Mouse (Mus musculus): ENCODE measurements around the gene Tmem107. TPM values are rescaled to one million over a fixed set of nuclear protein-coding genes. Genes with fewer than 3 reads are reported as not detected.

The Tmem107 gene
- polyA plus RNA-seq, 2 experiments, result 47.8 to 54.4 TPM

- peak; percentile 89 for ATAC-seq (ENCODE audit: low FRiP score, low read depth)
Observed at GRCm38 (mm10) chr11:69059357-69059974, 11.1 kb upstream of the Tmem107 start, which contains the start of gene Borcs6. Gene Borcs6, plus strand, starts transcription at chr11:69059717.

GRCm38 (mm10) chr11:69059975-69060411 is 10.6 kb upstream of the Tmem107 start:
- Histone ChIP-seq H3K27me3 (ENCODE audit: control insufficient read depth, insufficient read depth, low read length) (no peaks in the 10 kb centered on the region), H3K36me3 (ENCODE audit: control insufficient read depth, insufficient read depth, low read length) (no peaks in the 10 kb centered on the region), H3K27ac (replicated peaks; ENCODE audit: low read depth, low read length) (peak overlapping the region; percentile 34), H3K4me1 (ENCODE audit: control insufficient read depth, insufficient read depth, low read length) (peaks cover 18% of the 10 kb centered on the region), H3K4me2 (replicated peaks; ENCODE audit: low read depth, low read length, severe bottlenecking) (peak overlapping the region; percentile 87), H3K9ac (ENCODE audit: low read depth, low read length, severe bottlenecking) (peak overlapping the region; percentile 64), H3K4me3 (replicated peaks; ENCODE audit: low read length) (peak overlapping the region; percentile 54), H3K9me3 (ENCODE audit: control insufficient read depth, low read length) (no peaks in the 10 kb centered on the region)
- ATAC-seq (ENCODE audit: low FRiP score, low read depth) (no peak), DNase-seq (ENCODE audit: low spot score) (no peak)
- 0% methylated on average over 15 of the region's 49 CpGs for WGBS
- no peak for TF ChIP-seq POLR2A (IDR thresholded peaks at IDR 0.05; ENCODE audit: borderline replicate concordance, extremely low read depth, insufficient read depth, insufficient read length)

More at GRCm38 (mm10) chr11:69059357-69059974, 11.1 kb upstream of the Tmem107 start, which contains the start of gene Borcs6:
- Histone ChIP-seq H3K4me2 (replicated peaks; ENCODE audit: low read depth, low read length, severe bottlenecking) (peak within 1 kb of the TSS; percentile 87), H3K9me3 (ENCODE audit: control insufficient read depth, low read length) (no peaks in the 10 kb centered on the region), H3K4me3 (replicated peaks; ENCODE audit: low read length) (peak within 1 kb of the TSS; percentile 54), H3K27me3 (ENCODE audit: control insufficient read depth, insufficient read depth, low read length) (no peaks in the 10 kb centered on the region), H3K4me1 (ENCODE audit: control insufficient read depth, insufficient read depth, low read length) (peaks cover 18% of the 10 kb centered on the region), H3K27ac (replicated peaks; ENCODE audit: low read depth, low read length) (peak within 1 kb of the TSS; percentile 40), H3K9ac (ENCODE audit: low read depth, low read length, severe bottlenecking) (peak within 1 kb of the TSS; percentile 67), H3K36me3 (ENCODE audit: control insufficient read depth, insufficient read depth, low read length) (no peaks in the 10 kb centered on the region)
- peak; percentile 97 for DNase-seq (ENCODE audit: low spot score)
- WGBS, result under 1% methylated on average over 58 of the region's 64 CpGs
- peak; percentile 60; the same call in 1 of the 2 replicates for TF ChIP-seq POLR2A (IDR thresholded peaks at IDR 0.05; ENCODE audit: borderline replicate concordance, extremely low read depth, insufficient read depth, insufficient read length)

GRCm38 (mm10) chr11:69060448-69061254 is 10.0 kb upstream of the Tmem107 start:
- 3% methylated on average over 33 of the region's 40 CpGs for WGBS
- Histone ChIP-seq H3K36me3 (ENCODE audit: control insufficient read depth, insufficient read depth, low read length) (no peaks in the 10 kb centered on the region), H3K4me1 (ENCODE audit: control insufficient read depth, insufficient read depth, low read length) (peaks cover 18% of the 10 kb centered on the region), H3K9ac (ENCODE audit: low read depth, low read length, severe bottlenecking) (peak overlapping the region; percentile 64), H3K27me3 (ENCODE audit: control insufficient read depth, insufficient read depth, low read length) (no peaks in the 10 kb centered on the region), H3K27ac (replicated peaks; ENCODE audit: low read depth, low read length) (peak overlapping the region; percentile 34), H3K9me3 (ENCODE audit: control insufficient read depth, low read length) (no peaks in the 10 kb centered on the region), H3K4me2 (replicated peaks; ENCODE audit: low read depth, low read length, severe bottlenecking) (peak overlapping the region; percentile 87), H3K4me3 (replicated peaks; ENCODE audit: low read length) (peak overlapping the region; percentile 54)
- DNase-seq (ENCODE audit: low spot score) (no peak), ATAC-seq (ENCODE audit: low FRiP score, low read depth) (no peak)
- no peak for TF ChIP-seq POLR2A (IDR thresholded peaks at IDR 0.05; ENCODE audit: borderline replicate concordance, extremely low read depth, insufficient read depth, insufficient read length)

- Histone ChIP-seq H3K9ac (ENCODE audit: low read depth, low read length, severe bottlenecking) (peak overlapping the region; percentile 64; the same call in 1 of the 2 replicates), H3K4me2 (replicated peaks; ENCODE audit: low read depth, low read length, severe bottlenecking) (peak overlapping the region; percentile 87), H3K27ac (replicated peaks; ENCODE audit: low read depth, low read length) (no peak overlapping the region), H3K4me3 (replicated peaks; ENCODE audit: low read length) (peak overlapping the region; percentile 54), H3K9me3 (ENCODE audit: control insufficient read depth, low read length) (no peaks in the 10 kb centered on the region), H3K36me3 (ENCODE audit: control insufficient read depth, insufficient read depth, low read length) (no peaks in the 10 kb centered on the region), H3K27me3 (ENCODE audit: control insufficient read depth, insufficient read depth, low read length) (no peaks in the 10 kb centered on the region), H3K4me1 (ENCODE audit: control insufficient read depth, insufficient read depth, low read length) (peaks cover 19% of the 10 kb centered on the region)
- TF ChIP-seq POLR2A (IDR thresholded peaks at IDR 0.05; ENCODE audit: borderline replicate concordance, extremely low read depth, insufficient read depth, insufficient read length), result no peak
- WGBS, result 12% methylated on average over 17 of the region's 17 CpGs
- no peak for ATAC-seq (ENCODE audit: low FRiP score, low read depth)
- DNase-seq (ENCODE audit: low spot score), result no peak
Observed at GRCm38 (mm10) chr11:69061255-69061912, 9.2 kb upstream of the Tmem107 start.

GRCm38 (mm10) chr11:69062194-69062760 is 8.3 kb upstream of the Tmem107 start:
- Histone ChIP-seq H3K9ac (ENCODE audit: low read depth, low read length, severe bottlenecking) (no peak overlapping the region), H3K36me3 (ENCODE audit: control insufficient read depth, insufficient read depth, low read length) (no peaks in the 10 kb centered on the region), H3K4me2 (replicated peaks; ENCODE audit: low read depth, low read length, severe bottlenecking) (peak overlapping the region; percentile 87), H3K4me1 (ENCODE audit: control insufficient read depth, insufficient read depth, low read length) (peaks cover 23% of the 10 kb centered on the region), H3K27me3 (ENCODE audit: control insufficient read depth, insufficient read depth, low read length) (no peaks in the 10 kb centered on the region), H3K9me3 (ENCODE audit: control insufficient read depth, low read length) (no peaks in the 10 kb centered on the region), H3K27ac (replicated peaks; ENCODE audit: low read depth, low read length) (no peak overlapping the region), H3K4me3 (replicated peaks; ENCODE audit: low read length) (peak overlapping the region; percentile 46)
- ATAC-seq (ENCODE audit: low FRiP score, low read depth) (no peak), DNase-seq (ENCODE audit: low spot score) (peak; percentile 79)
- WGBS, result under 1% methylated on average over 17 of the region's 17 CpGs
- no peak for TF ChIP-seq POLR2A (IDR thresholded peaks at IDR 0.05; ENCODE audit: borderline replicate concordance, extremely low read depth, insufficient read depth, insufficient read length)

Data from limb, embryonic 14.5 days (tissue).